Mouse (Mus musculus) heart, embryonic 11.5 days (tissue): ENCODE results near the gene Ephb2. TPM values are rescaled to one million over a fixed set of nuclear protein-coding genes. Genes with fewer than 3 reads are reported as not detected.

ENCODE experiments used
- ATAC-seq: fragments of 200-750 bp; cut with Nextera tagmentation; replicated peaks from 2 replicates; pipeline ENCODE4 v1.8.0; 2017; ENCODE audit warnings: moderate library complexity; ENCODE audit not compliant: insufficient number of reproducible peaks, low FRiP score, low TSS enrichment
- H3K27ac ChIP-seq: fragments of 300-500 bp; sonication (generic); 2 replicates; pipeline ENCODE4 v1.5.1; 2014; ENCODE audit warnings: mild to moderate bottlenecking, low read depth, low read length
- H3K27me3 ChIP-seq: fragments of 300-500 bp; sonication (generic); 2 replicates; pipeline ENCODE4 v1.6.1; 2014; ENCODE audit warnings: mild to moderate bottlenecking, low read length, mixed read lengths; ENCODE audit not compliant: control insufficient read depth, insufficient read depth
- H3K36me3 ChIP-seq: fragments of 300-500 bp; sonication (generic); 2 replicates; pipeline ENCODE4 v1.6.1; 2014; ENCODE audit warnings: mild to moderate bottlenecking, low read length, moderate library complexity, mixed read lengths; ENCODE audit not compliant: control insufficient read depth, insufficient read depth
- H3K4me1 ChIP-seq: fragments of 300-500 bp; sonication (generic); 2 replicates; pipeline ENCODE4 v1.6.1; 2014; ENCODE audit warnings: low read length; ENCODE audit not compliant: control insufficient read depth, insufficient read depth
- H3K4me2 ChIP-seq: fragments of 300-500 bp; sonication (generic); 2 replicates; pipeline ENCODE4 v1.6.1; 2014; ENCODE audit warnings: mild to moderate bottlenecking, moderate library complexity
- H3K4me3 ChIP-seq: fragments of 300-500 bp; sonication (generic); 2 replicates; pipeline ENCODE4 v1.5.1; 2014; ENCODE audit warnings: low read depth, low read length
- H3K9ac ChIP-seq: fragments of 300-500 bp; sonication (generic); 2 replicates; pipeline ENCODE4 v1.6.1; 2014; ENCODE audit warnings: mild to moderate bottlenecking, low read depth, low read length, moderate library complexity
- H3K9me3 ChIP-seq: fragments of 300-500 bp; sonication (generic); replicated peaks from 2 replicates; pipeline ENCODE4 v1.6.1; 2016; ENCODE audit warnings: low read length; ENCODE audit not compliant: control insufficient read depth
- WGBS: fragments of 180-500 bp; shearing (Covaris S2); extraction: QIAGEN DNeasy Blood & Tissue Kit; methylation state at CpG from one replicate; pipeline ENCODE4 v1.1.7; 2014; ENCODE audit not compliant: insufficient replicate concordance; 5-methylcytosine and 5-hydroxymethylcytosine counted together
- polyA plus RNA-seq: library from polyadenylated mRNA; unstranded; fragments of >200 nt; fragmentation: Nextera tagmentation; extraction: Ambion mirVana; gene quantifications from 2 replicates; pipeline ENCODE4 v1.2.1, GENCODE M21; 2014

Ephb2 gene
- polyA plus RNA-seq, 1 experiment from 2014 or later = 2.5 TPM

DNA sequence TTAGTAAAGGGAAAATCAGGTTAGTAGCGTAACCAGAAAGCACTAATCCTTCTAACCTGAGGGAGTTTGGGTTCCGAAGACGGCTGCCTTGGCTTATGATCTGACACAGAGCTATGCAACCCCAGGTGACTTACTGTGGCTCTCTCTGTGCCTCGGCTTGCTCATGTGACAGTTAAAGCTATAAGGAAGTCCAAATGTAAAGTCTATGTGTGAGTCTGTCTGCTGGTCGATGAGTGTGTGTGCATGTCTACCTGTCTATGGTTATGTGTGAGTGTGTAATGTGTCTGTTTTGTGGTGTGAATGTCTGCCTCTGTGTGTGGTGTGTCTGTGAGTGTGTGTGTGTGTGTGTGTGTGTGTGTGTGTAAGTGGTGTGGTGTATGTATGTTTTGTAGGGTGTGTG is 33.8 kb downstream of the Ephb2 start:
- Histone ChIP-seq H3K9me3 (no peaks in the 10 kb centered on the region), H3K27ac (no peak overlapping the region), H3K36me3 (no peaks in the 10 kb centered on the region), H3K4me2 (no peak overlapping the region), H3K4me1 (peaks cover 52% of the 10 kb centered on the region), H3K27me3 (peaks cover 10% of the 10 kb centered on the region; the same call in 1 of the 2 replicates), H3K4me3 (no peak overlapping the region), H3K9ac (no peak overlapping the region)
- no peak for ATAC-seq
- 77% methylated on average over 5 of the region's 5 CpGs for WGBS

DNA sequence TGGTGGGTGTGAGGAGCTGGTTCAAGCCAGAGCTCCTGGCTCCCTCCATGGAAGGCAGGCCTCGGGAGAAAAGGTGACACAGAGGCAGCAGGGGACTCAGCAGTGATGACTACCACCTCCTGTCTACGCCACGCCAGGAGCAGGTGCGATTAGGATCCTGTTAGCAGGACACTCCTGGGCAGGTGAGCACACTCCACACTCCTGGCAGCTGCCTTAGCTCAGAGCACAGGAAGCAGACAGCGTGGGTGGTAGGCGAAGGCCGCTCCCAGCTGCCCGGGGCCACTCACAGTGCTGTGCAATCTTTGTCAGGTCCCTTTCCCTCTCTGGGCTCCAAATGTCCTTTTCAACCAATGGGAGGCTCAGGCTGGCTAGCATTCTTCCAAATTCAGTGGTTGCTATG is 34.3 kb downstream of the Ephb2 start:
- Histone ChIP-seq H3K4me3 (no peak overlapping the region), H3K4me2 (no peak overlapping the region), H3K27me3 (peaks cover 13% of the 10 kb centered on the region; the same call in 1 of the 2 replicates), H3K27ac (no peak overlapping the region), H3K4me1 (peaks cover 49% of the 10 kb centered on the region), H3K9me3 (no peaks in the 10 kb centered on the region), H3K9ac (no peak overlapping the region), H3K36me3 (no peaks in the 10 kb centered on the region)
- 79% methylated on average over 8 of the region's 8 CpGs for WGBS
- ATAC-seq = no peak

GRCm38 (mm10) chr4:136800366-136800765 is 35.4 kb downstream of the Ephb2 start:
- Histone ChIP-seq H3K27ac (no peak overlapping the region), H3K4me2 (no peak overlapping the region), H3K36me3 (no peaks in the 10 kb centered on the region), H3K27me3 (peaks cover 7% of the 10 kb centered on the region; the same call in 1 of the 2 replicates), H3K4me1 (peaks cover 43% of the 10 kb centered on the region), H3K4me3 (no peak overlapping the region), H3K9ac (no peak overlapping the region), H3K9me3 (no peaks in the 10 kb centered on the region)
- WGBS = 25% methylated on average over 14 of the region's 14 CpGs
- no peak for ATAC-seq

DNA sequence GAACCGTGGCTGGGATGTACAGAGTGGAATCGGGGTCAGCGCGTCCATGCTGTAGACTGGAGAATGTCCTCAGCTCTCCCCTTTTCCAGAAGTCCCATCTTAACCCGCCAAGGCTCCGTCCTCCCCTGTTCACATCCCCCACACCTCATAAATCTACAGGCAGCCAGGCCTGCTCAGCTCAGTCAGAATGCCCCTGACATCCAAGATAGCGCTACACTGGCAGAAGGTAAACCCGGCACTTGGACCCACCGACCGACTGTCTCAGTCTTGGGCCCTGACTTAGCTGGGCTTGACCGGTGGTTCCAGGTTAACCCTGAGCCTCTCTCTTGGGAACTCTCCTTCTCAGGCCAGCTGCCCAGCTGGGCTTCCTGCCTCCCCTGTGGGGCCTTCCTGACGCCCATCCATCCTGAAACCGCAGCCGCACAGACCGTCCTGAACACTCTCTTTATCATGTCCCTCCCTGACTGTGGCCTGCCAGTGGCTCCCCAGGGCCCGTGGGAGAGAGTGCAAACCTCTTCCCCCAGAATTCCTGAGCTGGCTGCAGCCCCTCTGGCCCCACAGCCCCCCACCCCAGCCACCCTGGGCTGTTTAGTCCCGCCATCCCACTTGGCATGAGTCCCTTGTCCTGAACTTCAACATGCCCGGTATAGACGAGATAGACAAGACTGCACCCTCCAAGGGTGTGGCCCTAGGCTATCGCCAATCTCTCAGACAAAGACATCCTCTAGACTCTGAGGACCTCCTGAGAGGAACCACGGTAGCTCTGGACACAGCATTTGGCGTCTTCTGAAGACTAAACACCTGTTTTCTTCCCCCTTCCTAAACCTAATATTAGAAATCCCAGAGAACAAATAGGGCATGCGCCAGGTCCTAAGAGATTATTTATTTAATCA is 37.9 kb downstream of the Ephb2 start:
- no peak for ATAC-seq
- WGBS = 44% methylated on average over 23 of the region's 23 CpGs
- 0 out of 2 replicates have a peak, but pooled peaks cover 2% of the 10 kb centered on the region for H3K27me3 ChIP-seq
- H3K4me2 ChIP-seq = no peak overlapping the region
- 0 out of 2 replicates have a peak overlapping the region, but pooled peaks have one; percentile 0 for H3K9ac ChIP-seq
- peaks cover 38% of the 10 kb centered on the region for H3K4me1 ChIP-seq
- no peaks in the 10 kb centered on the region for H3K9me3 ChIP-seq
- H3K4me3 ChIP-seq = no peak overlapping the region
- no peak overlapping the region for H3K27ac ChIP-seq
- H3K36me3 ChIP-seq = no peaks in the 10 kb centered on the region

DNA sequence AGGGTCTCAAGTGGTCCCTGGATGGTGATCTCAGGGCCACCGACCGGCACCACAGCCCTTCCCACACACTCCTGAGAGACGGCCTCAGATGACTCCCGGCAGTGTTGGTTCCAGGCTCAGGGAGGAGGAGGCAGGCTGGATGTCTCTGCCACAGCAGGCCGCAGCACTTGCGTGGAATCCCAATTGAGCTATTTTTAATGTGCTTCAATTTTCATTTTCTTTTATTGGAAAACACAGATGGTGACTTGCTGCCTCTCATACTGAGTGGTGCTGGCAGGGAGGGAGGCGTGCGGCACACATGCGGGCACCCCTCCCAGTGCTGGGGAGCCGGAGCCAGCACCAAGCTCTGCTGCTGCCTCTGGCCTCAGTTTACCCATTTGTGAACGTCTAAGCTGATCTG is 42.5 kb downstream of the Ephb2 start:
- Histone ChIP-seq H3K9me3 (no peaks in the 10 kb centered on the region), H3K4me2 (no peak overlapping the region), H3K27me3 (0 out of 2 replicates have a peak, but pooled peaks cover 2% of the 10 kb centered on the region), H3K9ac (no peak overlapping the region), H3K4me3 (no peak overlapping the region), H3K27ac (no peak overlapping the region), H3K36me3 (no peaks in the 10 kb centered on the region), H3K4me1 (peaks cover 27% of the 10 kb centered on the region)
- ATAC-seq = no peak
- WGBS = 78% methylated on average over 11 of the region's 11 CpGs

GRCm38 (mm10) chr4:136789821-136790220 is 46.0 kb downstream of the Ephb2 start:
- no peak overlapping the region for H3K4me2 ChIP-seq
- H3K4me1 ChIP-seq = peaks cover 15% of the 10 kb centered on the region
- H3K27ac ChIP-seq = no peak overlapping the region
- WGBS = 44% methylated on average over 6 of the region's 6 CpGs
- ATAC-seq = no peak
- H3K9me3 ChIP-seq = no peaks in the 10 kb centered on the region
- H3K4me3 ChIP-seq = no peak overlapping the region
- H3K27me3 ChIP-seq = peaks cover 4% of the 10 kb centered on the region; the same call in 1 of the 2 replicates
- H3K36me3 ChIP-seq = no peaks in the 10 kb centered on the region
- H3K9ac ChIP-seq = no peak overlapping the region

DNA sequence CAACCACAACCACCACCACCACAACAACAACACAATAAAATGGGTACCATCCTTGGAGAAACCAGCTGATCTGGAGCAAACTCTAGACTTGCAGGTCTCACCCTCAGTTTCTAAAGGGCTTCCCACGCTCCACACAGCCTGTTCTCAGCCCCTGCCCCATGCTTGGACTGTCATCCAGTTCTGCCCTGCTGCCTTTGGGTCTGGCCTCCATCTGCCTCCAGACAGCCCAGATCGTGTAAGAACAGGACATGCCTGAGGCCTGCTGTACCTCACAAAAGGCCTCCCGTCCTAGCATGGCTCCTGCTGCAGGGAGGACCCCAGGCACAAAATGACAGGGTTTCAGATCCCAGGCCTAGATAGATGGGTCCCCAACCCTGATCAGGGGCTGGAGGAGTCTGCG is 48.4 kb downstream of the Ephb2 start:
- peaks cover 4% of the 10 kb centered on the region; the same call in 1 of the 2 replicates for H3K27me3 ChIP-seq

GRCm38 (mm10) chr4:136786453-136787276 is 49.1 kb downstream of the Ephb2 start:
- Histone ChIP-seq H3K4me3 (no peak overlapping the region), H3K27me3 (peaks cover 7% of the 10 kb centered on the region; the same call in 1 of the 2 replicates), H3K9me3 (no peaks in the 10 kb centered on the region), H3K4me1 (peaks cover 15% of the 10 kb centered on the region), H3K4me2 (no peak overlapping the region), H3K27ac (no peak overlapping the region), H3K36me3 (no peaks in the 10 kb centered on the region), H3K9ac (no peak overlapping the region)
- no peak for ATAC-seq
- WGBS = 39% methylated on average over 26 of the region's 26 CpGs

More for the DNA sequence above, 48.4 kb downstream of the Ephb2 start:
- H3K9me3 ChIP-seq = no peaks in the 10 kb centered on the region
- WGBS = 57% methylated on average over 4 of the region's 4 CpGs
- no peak overlapping the region for H3K4me3 ChIP-seq
- H3K36me3 ChIP-seq = no peaks in the 10 kb centered on the region
- H3K9ac ChIP-seq = no peak overlapping the region
- H3K4me1 ChIP-seq = peaks cover 15% of the 10 kb centered on the region
- no peak for ATAC-seq
- no peak overlapping the region for H3K27ac ChIP-seq
- no peak overlapping the region for H3K4me2 ChIP-seq
